Mouse (Mus musculus) ES-Bruce4 (cell line): ENCODE measurements around the gene Irak1bp1.

Experiments
- CTCF ChIP-seq: IDR thresholded peaks from one replicate; pipeline ENCODE4 v1.8.1; 2011; ENCODE audit warnings: low read depth, low read length
- EP300 ChIP-seq: IDR thresholded peaks from 2 replicates; pipeline ENCODE4 v1.6.1; 2011; ENCODE audit warnings: low read depth, low read length; ENCODE audit not compliant: insufficient read depth
- POLR2A ChIP-seq: IDR thresholded peaks from one replicate; pipeline ENCODE4 v1.8.1; 2011; ENCODE audit warnings: low read length; ENCODE audit not compliant: insufficient read depth

DNA sequence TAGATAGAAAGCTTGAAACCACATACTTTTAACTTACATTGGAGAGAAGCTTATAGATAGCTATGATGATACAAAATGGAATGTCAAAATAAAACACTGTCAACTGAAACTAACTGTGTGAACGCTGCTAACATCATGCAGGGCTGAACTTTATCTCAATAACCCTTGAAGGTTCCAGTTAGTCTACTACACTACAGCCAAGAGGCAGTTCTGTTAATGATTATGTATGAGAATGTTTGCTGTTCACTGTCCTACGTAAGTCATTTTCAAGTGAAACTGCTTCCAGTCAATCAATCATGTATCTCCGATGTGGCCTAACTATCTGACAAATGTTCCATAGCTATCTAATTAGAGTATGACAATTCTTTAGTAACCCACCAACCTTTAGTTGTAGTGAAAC is 38.4 kb downstream of the Irak1bp1 start:
- TF ChIP-seq POLR2A (no peak), CTCF (no peak), EP300 (no peak)
